Mouse (Mus musculus) heart, adult 8-10 months (tissue): ENCODE results near the gene Colq. TPM values are rescaled to one million over a fixed set of nuclear protein-coding genes. Genes with fewer than 3 reads are reported as not detected.

Source experiments
- DNase-seq: peaks from one replicate; pipeline ENCODE4 v3.0.0; 2022; ENCODE audit warnings: low spot score
- total RNA-seq, 4 experiments: library from RNA; stranded (reverse); gene quantifications; 2 replicates each; pipeline ENCODE4 v1.2.4; 2022

Colq gene
- total RNA-seq, 4 experiments from 2014 or later, result 6.1 to 16.6 (median 11.6) TPM

DNA sequence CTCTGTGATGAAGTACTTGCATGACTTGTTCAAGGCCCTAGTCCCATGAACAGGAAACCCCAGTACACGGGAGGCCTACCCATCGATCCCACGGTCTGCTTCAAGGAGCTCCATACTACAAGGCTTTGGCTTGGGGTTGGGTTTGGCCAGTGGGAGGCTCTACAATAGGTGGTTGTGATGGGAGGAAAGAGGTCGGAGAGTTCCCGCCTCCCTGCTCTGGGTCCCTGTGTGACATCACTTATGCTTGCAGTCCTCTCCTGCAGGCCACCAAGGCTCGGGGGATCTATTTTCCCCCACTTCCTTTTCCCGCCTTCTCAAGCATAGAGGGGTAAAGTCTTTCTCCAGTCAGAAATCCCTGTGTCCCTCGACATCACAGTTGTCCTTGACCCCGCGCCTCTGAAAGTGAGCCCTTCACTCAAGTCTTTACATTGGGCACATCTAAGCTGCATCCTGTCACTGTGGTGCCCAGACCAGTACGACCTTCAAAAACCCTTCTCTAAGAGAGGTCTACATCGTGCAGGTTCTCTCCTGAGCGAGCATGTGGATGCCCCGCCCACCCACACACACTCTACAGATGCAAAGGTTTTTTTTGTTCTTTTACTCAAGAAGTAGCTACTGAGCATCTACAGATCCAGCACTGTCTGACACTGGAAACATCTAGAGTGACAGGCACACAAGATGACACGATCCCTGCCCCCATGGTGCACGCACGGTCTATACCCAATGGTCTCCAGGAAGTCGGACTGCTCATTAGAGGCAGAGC lies 16.1 kb downstream of the Colq start:
- no peak for DNase-seq

DNA sequence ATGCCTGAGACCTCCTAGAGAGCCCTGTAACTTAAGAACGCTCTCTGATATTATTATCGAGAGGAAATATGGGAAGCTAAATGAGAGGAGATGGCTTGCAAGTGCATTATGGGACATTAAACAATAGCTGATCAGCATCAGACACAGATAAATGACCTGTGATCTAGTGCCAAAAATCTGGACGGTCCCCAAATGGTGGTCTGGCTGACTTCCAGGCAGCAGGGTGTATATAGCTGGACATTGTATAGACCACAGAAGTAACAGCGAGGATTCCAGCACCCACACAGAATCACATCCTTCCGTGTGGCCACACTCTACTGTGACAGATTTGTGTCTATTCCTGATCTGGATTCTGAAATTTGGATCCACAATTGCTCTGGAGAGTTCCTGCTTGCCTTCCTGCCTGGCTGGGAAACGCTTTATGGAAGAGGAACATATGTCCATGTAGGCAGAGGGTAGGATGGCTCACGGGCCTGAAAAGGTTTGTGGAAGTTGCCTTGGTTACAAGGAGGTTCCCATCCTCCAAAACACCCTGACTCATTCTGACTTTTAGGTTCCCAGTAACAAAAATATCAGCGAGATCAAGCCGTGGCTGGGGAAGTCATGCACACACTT lies 18.5 kb downstream of the Colq start:
- no peak for DNase-seq

- no peak for DNase-seq
Measured at GRCm38 (mm10) chr14:31571419-31571818, 19.7 kb downstream of the Colq start.

- DNase-seq, result no peak
Measured at GRCm38 (mm10) chr14:31570131-31570951, 20.8 kb downstream of the Colq start.

GRCm38 (mm10) chr14:31569151-31569631 lies 22.0 kb downstream of the Colq start:
- DNase-seq, result peak; percentile 48

DNA sequence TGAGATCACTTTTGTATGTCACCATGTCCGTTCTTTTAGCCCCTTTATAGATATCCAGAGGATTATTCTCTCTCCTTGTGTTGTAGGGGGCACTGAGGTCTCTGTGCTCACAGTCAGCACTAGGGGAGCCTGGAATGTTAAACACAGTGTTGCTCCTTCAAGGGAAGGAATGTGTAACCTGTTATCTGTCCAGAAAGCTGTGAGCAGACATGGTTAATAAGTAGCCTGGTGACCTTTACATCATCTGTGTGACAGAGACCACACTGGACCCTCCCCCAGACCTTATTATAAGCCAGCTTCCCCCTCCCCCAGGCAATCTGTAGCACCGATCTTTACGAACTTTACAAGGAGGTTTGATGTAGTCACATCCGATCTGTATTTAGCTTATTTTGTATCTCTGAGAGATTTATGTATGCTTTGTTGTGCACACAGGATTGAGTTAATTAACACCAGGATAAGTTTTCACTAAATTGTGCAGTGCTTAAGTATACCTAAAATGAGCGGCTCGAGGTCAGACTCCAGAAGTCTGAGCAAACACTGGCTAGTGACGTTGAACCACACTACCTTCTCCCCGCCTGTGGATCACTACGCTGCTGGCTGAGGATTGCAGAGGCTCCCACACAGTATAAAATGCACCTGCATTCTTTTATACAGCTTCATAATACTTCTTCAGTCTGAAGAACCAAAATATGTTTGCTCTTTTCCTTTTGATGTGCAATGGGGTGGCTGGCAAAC lies 25.5 kb downstream of the Colq start:
- DNase-seq, result no peak

- DNase-seq, result peak; percentile 73
Measured at GRCm38 (mm10) chr14:31564452-31565179, 26.5 kb downstream of the Colq start.

DNA sequence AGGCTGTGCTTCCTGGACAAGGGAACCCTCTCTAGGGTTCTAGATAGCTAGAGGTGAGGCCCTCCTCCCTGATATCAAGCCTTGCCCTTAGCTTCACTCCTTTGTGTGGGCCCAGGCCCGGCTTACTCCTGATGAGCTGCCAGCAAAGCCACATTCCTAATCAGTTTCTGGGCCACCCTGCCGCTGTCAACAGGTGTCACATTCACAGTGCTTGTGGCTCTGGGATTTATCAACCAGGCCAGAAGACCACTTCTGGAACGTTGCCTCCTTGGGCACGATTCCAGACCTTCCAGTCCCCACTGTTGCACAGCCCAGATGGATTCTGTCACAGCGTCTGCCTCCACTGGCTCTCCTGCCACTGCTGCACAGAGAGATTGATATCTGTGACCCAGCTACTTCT lies 30.3 kb downstream of the Colq start:
- DNase-seq, result no peak

GRCm38 (mm10) chr14:31559216-31559615 lies 31.9 kb downstream of the Colq start:
- no peak for DNase-seq

GRCm38 (mm10) chr14:31557784-31558183 lies 33.4 kb downstream of the Colq start:
- no peak for DNase-seq

DNA sequence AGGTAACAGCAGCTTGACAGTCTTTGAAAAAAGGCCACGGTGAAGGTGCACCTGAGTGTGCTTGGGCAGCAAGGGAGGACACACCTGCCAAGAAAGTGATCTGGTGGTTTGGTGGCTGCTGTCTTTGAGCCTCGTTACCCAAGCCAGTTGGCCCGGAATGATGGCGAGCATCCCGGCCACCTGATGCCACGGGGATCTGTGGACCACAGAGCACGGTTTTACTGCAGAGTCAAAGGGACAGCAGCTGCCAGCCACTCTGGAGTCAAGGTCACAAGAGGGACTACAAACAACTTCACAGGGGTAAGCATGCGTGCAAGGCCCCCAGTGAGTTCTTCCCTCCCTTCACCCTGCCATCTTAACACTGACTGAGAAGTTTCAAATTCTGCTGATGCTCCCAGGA lies 33.9 kb downstream of the Colq start:
- DNase-seq, result no peak

- DNase-seq, result no peak
Measured at GRCm38 (mm10) chr14:31556526-31557260, 34.5 kb downstream of the Colq start.

DNA sequence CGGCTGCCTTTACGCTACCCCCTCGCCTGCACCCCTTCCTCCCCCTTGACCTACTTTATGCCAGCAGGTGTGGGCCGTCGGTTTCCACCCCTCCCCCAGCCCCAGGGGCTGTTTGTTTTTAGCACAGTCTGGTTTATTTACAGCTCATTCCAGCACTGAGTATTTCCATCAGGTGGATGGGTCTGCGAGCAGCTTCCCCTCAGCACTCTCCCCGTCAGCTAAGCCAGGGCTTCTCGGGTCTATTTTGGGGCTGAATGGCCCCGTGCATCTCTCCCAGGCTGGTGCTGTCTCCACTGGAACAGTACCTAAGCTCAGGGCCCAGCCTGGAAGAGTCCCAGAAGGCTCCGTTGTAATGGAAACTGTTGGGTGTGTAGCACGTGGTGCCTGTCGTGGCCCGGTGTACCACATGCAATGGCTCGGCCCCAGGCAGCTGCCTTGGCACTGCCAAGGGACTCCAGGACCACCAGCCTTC lies 35.1 kb downstream of the Colq start:
- no peak for DNase-seq

DNA sequence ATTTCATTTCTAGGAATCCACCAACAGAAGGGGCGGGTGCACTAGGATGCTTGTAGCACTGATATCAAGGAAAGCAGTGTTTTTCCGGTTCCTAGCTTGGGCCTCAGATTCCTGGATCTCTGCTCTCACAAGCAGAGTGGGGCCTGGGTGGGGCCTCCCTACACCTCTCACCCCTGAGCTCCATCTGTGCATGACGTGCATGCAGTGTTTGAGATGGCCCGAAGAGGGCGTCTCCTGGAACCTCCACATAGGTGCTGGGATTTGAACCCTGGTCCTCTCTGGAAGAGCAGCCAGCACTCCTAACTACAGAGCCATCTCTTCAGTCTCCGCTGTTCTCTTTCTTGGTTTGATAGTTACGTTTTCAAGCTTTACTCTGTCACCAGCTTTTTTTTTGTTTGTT lies 36.1 kb downstream of the Colq start:
- no peak for DNase-seq

- DNase-seq, result no peak
Measured at GRCm38 (mm10) chr14:31543885-31544442, 47.2 kb downstream of the Colq start.

- DNase-seq, result peak; percentile 27
Measured at GRCm38 (mm10) chr14:31537298-31537697, 53.8 kb downstream of the Colq start.

DNA sequence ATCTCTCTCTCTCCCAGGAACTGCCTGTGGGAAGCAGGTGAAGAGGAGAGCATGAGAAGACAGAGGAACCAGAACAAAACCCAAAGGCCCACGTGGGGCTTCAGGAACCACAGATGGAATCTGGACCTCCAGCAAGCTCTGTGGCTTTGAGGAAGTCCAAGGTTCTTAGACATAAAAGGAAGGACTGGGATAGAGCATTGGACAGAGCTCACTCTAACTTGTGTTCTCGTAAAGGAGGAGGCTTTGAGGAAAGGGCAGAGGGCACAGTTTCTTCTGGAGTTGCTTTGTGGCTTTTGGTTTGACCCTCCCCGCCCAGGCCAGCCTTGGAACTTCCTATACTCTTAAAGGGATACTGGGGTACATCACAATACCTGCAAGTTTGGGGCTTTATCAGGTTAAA lies 58.5 kb downstream of the Colq start:
- no peak for DNase-seq

GRCm38 (mm10) chr14:31531506-31532148 lies 59.5 kb downstream of the Colq start:
- DNase-seq, result peak; percentile 24

DNA sequence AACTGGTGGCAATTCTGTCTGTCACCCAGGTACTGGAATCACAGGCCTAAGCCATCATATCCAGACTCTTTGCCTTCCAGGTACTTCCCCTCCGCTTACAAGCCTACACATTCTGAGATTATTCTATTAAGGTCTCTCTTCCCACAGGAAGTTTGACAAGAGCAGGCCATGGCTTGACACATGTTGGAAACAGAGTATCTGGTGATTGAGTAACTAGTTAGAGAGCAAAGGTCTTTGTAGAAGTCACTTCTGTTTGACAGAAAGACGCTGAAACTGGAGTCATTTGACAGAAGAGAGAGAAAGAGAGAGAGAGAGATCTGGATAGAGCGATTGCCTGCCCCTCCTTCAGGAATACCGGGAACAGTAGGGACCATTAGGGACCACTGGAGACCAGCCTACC lies 60.3 kb downstream of the Colq start:
- DNase-seq, result no peak
